Mouse (Mus musculus) thymus, adult 2 months (tissue): ENCODE measurements around the gene Erg. TPM values are rescaled to one million over a fixed set of nuclear protein-coding genes. Genes with fewer than 3 reads are reported as not detected.

ENCODE experiments used
- DNase-seq: peaks from one replicate; pipeline ENCODE4 v3.0.0; 2021
- H3K27ac ChIP-seq: fragments of 200-500 bp; 2 replicates; pipeline ENCODE4 v1.5.1; 2012; ENCODE audit warnings: low read length, control low read depth; ENCODE audit not compliant: control insufficient read depth, insufficient read depth
- H3K27me3 ChIP-seq: fragments of 200-500 bp; 2 replicates; pipeline ENCODE4 v1.6.1; 2012; ENCODE audit warnings: mild to moderate bottlenecking, low read length, moderate library complexity, mixed read lengths; ENCODE audit not compliant: control insufficient read depth, insufficient read depth
- H3K36me3 ChIP-seq: fragments of 200-500 bp; 2 replicates; pipeline ENCODE4 v1.6.1; 2012; ENCODE audit warnings: mild to moderate bottlenecking, low read length, moderate library complexity; ENCODE audit not compliant: control insufficient read depth, insufficient read depth
- H3K4me1 ChIP-seq: fragments of 200-500 bp; replicated peaks from 2 replicates; pipeline ENCODE4 v1.6.1; 2012; ENCODE audit warnings: low read length; ENCODE audit not compliant: control insufficient read depth, insufficient read depth
- H3K4me3 ChIP-seq: fragments of 200-500 bp; 2 replicates; pipeline ENCODE4 v1.5.1; 2012; ENCODE audit warnings: mild to moderate bottlenecking, low read length, control low read depth, moderate library complexity; ENCODE audit not compliant: control insufficient read depth, insufficient read depth
- CTCF ChIP-seq: fragments of 200-500 bp; IDR thresholded peaks from 2 replicates; pipeline ENCODE4 v1.5.1; 2012; ENCODE audit warnings: mild to moderate bottlenecking, control low read depth, low read length, moderate library complexity, borderline replicate concordance; ENCODE audit not compliant: control insufficient read depth, poor library complexity, insufficient read depth; ENCODE audit errors: extremely low read depth
- POLR2A ChIP-seq: fragments of 200-500 bp; IDR thresholded peaks from 2 replicates; pipeline ENCODE4 v1.6.1; 2012; ENCODE audit warnings: mild to moderate bottlenecking, low read length, control low read depth, moderate library complexity; ENCODE audit not compliant: control insufficient read depth, poor library complexity, insufficient read depth; ENCODE audit errors: extremely low read depth
- WGBS: fragments of 180-500 bp; shearing (Covaris S2); methylation state at CpG from one replicate; pipeline ENCODE4 v1.1.7; 2018; 5-methylcytosine and 5-hydroxymethylcytosine counted together
- polyA plus RNA-seq: library from polyadenylated mRNA; depleted of rRNA; stranded (reverse); fragments of >200 nt; gene quantifications from 2 replicates; pipeline ENCODE4 v1.2.3, GENCODE M21; 2012

Erg gene
- polyA plus RNA-seq, 1 experiment: 4.0 TPM

DNA sequence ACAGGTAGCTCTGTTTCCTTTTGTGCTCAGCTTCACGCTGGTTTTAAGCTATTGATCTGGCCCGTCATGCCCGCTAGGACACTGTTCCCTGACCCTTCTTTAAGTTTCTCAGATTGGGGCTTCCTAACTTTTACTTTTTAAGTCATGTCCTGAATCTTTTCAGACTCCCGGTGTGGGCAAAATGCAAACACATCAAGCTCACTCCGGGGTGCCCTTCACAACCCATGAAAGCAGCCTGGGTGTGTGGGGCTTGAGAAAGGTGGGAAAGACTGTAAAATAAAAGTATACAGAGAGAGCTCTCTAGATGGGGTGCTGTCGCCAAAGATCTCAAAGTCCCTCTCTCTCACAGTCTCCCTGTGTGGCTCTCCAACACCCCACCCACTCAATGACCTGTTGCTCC is 31.3 kb upstream of the Erg start:
- Histone ChIP-seq H3K27me3 (no peaks in the 10 kb centered on the region), H3K36me3 (no peaks in the 10 kb centered on the region), H3K4me1 (0 out of 2 replicates have a peak, but pooled peaks cover 4% of the 10 kb centered on the region), H3K4me3 (no peak overlapping the region), H3K27ac (no peak overlapping the region)
- DNase-seq: no peak
- WGBS: 75% methylated on average over 6 of the region's 6 CpGs
- TF ChIP-seq CTCF: no peak
- TF ChIP-seq POLR2A: no peak

DNA sequence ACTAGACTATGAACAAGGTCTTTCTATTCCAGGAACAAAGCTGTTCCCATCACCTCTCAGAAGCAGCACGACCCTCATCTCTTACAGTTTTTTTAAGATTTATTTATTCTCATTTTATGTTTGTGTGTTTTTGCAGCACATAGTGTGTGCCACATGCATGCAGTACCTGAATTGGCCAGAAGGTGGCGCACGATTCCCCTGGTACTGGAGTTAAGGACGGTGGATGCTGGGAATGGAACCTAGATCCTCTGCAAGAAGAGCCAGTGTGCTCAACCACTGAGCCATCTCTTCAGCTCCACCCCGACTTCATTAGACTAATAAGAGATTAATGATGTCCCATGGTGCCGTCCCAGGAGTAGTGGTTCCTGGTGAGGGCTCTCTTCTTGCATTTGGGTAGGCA is 29.2 kb upstream of the Erg start:
- Histone ChIP-seq H3K4me3 (no peak overlapping the region), H3K27ac (no peak overlapping the region), H3K4me1 (peaks cover 12% of the 10 kb centered on the region; the same call in 1 of the 2 replicates), H3K27me3 (no peaks in the 10 kb centered on the region), H3K36me3 (no peaks in the 10 kb centered on the region)
- peak; percentile 66 for DNase-seq
- TF ChIP-seq POLR2A (no peak), CTCF (peak; percentile 82; the same call in 1 of the 2 replicates)
- WGBS: 49% methylated on average over 6 of the region's 6 CpGs

- H3K4me3 ChIP-seq: no peak overlapping the region
- DNase-seq: no peak
- no peak overlapping the region for H3K27ac ChIP-seq
- 95% methylated on average over 2 of the region's 2 CpGs for WGBS
- no peaks in the 10 kb centered on the region for H3K36me3 ChIP-seq
- H3K4me1 ChIP-seq: peaks cover 12% of the 10 kb centered on the region; the same call in 1 of the 2 replicates
- TF ChIP-seq POLR2A (no peak), CTCF (no peak)
- H3K27me3 ChIP-seq: no peaks in the 10 kb centered on the region
These were observed 28.1 kb upstream of the Erg start for GRCm38 (mm10) chr16:95614482-95614881.

GRCm38 (mm10) chr16:95611982-95612746 is 25.8 kb upstream of the Erg start:
- Histone ChIP-seq H3K27me3 (no peaks in the 10 kb centered on the region), H3K4me1 (peaks cover 12% of the 10 kb centered on the region; the same call in 1 of the 2 replicates), H3K4me3 (no peak overlapping the region), H3K27ac (no peak overlapping the region), H3K36me3 (no peaks in the 10 kb centered on the region)
- TF ChIP-seq POLR2A (no peak), CTCF (no peak)
- no peak for DNase-seq
- WGBS: 54% methylated on average over 20 of the region's 20 CpGs

GRCm38 (mm10) chr16:95608624-95609023 is 22.2 kb upstream of the Erg start:
- no peak overlapping the region for H3K27ac ChIP-seq
- no peak for DNase-seq
- no peaks in the 10 kb centered on the region for H3K36me3 ChIP-seq
- 93% methylated on average over 7 of the region's 7 CpGs for WGBS
- H3K27me3 ChIP-seq: no peaks in the 10 kb centered on the region
- peaks cover 11% of the 10 kb centered on the region; the same call in 1 of the 2 replicates for H3K4me1 ChIP-seq
- H3K4me3 ChIP-seq: no peak overlapping the region
- TF ChIP-seq POLR2A (no peak), CTCF (no peak)

DNA sequence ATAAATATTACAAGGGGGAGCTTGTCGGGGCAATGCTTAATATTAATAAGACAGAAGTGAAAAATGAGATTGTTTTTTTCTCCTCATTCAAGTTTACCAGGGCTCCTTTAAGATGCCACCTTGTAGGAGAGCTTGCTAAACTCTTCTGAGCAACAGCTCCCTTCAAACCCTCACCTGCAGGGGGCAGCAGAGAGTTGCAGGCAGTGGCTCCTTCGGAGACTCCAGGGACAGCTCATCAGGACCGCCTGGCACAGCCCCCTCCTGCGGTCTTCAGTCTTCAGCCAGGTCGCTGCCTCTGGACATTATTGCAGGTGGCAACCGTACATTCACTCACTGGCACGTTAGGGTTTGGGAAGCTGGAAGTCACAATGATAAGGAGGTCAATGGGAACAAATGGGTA is 18.9 kb upstream of the Erg start:
- H3K27ac ChIP-seq: no peak overlapping the region
- no peak overlapping the region for H3K4me3 ChIP-seq
- no peaks in the 10 kb centered on the region for H3K36me3 ChIP-seq
- peak; percentile 88 for DNase-seq
- H3K4me1 ChIP-seq: 0 out of 2 replicates have a peak, but pooled peaks cover 3% of the 10 kb centered on the region
- 26% methylated on average over 7 of the region's 7 CpGs for WGBS
- no peaks in the 10 kb centered on the region for H3K27me3 ChIP-seq
- no peak for TF ChIP-seq POLR2A
- TF ChIP-seq CTCF: peak; percentile 84
